Mouse (Mus musculus) heart, adult 11 months (tissue): ENCODE measurements around the gene Rgl2.
"Not testable (repeated sequence)": the region's sequence is repeated elsewhere in the genome, so short reads cannot be mapped to it uniquely, and the experiment has no call there.

ENCODE experiments used
- DNase-seq: peaks from one replicate; pipeline ENCODE4 v3.0.0; 2022

Gene Rgl2

GRCm38 (mm10) chr17:33929371-33930279, at the start of gene Rgl2:
Rgl2 (plus strand) TSS chr17:33929543.
- DNase-seq: peak; percentile 99

GRCm38 (mm10) chr17:33884320-33884719, 45.0 kb upstream of the Rgl2 start:
- peak; percentile 79 for DNase-seq

GRCm38 (mm10) chr17:33887802-33888201, 41.5 kb upstream of the Rgl2 start:
- DNase-seq: peak; percentile 73

- peak; percentile 78 for DNase-seq
Measured at GRCm38 (mm10) chr17:33888230-33888629, 41.1 kb upstream of the Rgl2 start.

GRCm38 (mm10) chr17:33889941-33890532, 39.3 kb upstream of the Rgl2 start:
- DNase-seq: not testable (repeated sequence)

GRCm38 (mm10) chr17:33890533-33891059, 38.7 kb upstream of the Rgl2 start, which contains the start of gene Kifc1:
Kifc1 (minus strand) TSS chr17:33890661.
- DNase-seq: peak; percentile 100

- DNase-seq: peak; percentile 74
Measured at GRCm38 (mm10) chr17:33891357-33891756, 38.0 kb upstream of the Rgl2 start.

GRCm38 (mm10) chr17:33891892-33892291, 37.5 kb upstream of the Rgl2 start:
- DNase-seq: not testable (repeated sequence)

- peak; percentile 82 for DNase-seq
Measured at GRCm38 (mm10) chr17:33892429-33892828, 36.9 kb upstream of the Rgl2 start.

- DNase-seq: peak; percentile 82
Measured at GRCm38 (mm10) chr17:33893011-33893410, 36.3 kb upstream of the Rgl2 start.

GRCm38 (mm10) chr17:33897114-33897794, 32.1 kb upstream of the Rgl2 start:
- DNase-seq: peak; percentile 90

- peak; percentile 94 for DNase-seq
Measured at GRCm38 (mm10) chr17:33898193-33898592, 31.1 kb upstream of the Rgl2 start.

- peak; percentile 55 for DNase-seq
Measured at GRCm38 (mm10) chr17:33899642-33900041, 29.7 kb upstream of the Rgl2 start.

- no peak for DNase-seq
Measured at GRCm38 (mm10) chr17:33900281-33900988, 28.9 kb upstream of the Rgl2 start.

- no peak for DNase-seq
Measured at GRCm38 (mm10) chr17:33900989-33901314, 28.4 kb upstream of the Rgl2 start.

GRCm38 (mm10) chr17:33901653-33902052, 27.7 kb upstream of the Rgl2 start:
- no peak for DNase-seq

GRCm38 (mm10) chr17:33902079-33902478, 27.3 kb upstream of the Rgl2 start:
- no peak for DNase-seq

GRCm38 (mm10) chr17:33902491-33902890, 26.9 kb upstream of the Rgl2 start:
- DNase-seq: no peak

GRCm38 (mm10) chr17:33903911-33904651, 25.3 kb upstream of the Rgl2 start:
- DNase-seq: not testable (repeated sequence)

- DNase-seq: not testable (repeated sequence)
Measured at GRCm38 (mm10) chr17:33904835-33905234, 24.5 kb upstream of the Rgl2 start, which contains the start of gene Platr17. Platr17 (plus strand) TSS chr17:33905135.

GRCm38 (mm10) chr17:33908331-33909076, 20.8 kb upstream of the Rgl2 start:
- peak; percentile 96 for DNase-seq
